ENCODE assay signal across 21 mouse cellular contexts in genomic region chr12:69730306-69730705, GRCm38 (mm10). TPM values are rescaled to one million over a fixed set of nuclear protein-coding genes. Genes with fewer than 3 reads are reported as not detected.
DNase-seq lines count a peak whose midpoint lies in the region; ATAC-seq and TF ChIP-seq lines count a peak whose summit lies in the region.
"Had no signal": no experiment of that assay in that cellular context is flagged by ENCODE, and none has a peak within 500 bp of the region (broad histone marks: within the 10 kb centered on the region; RNA-seq: fewer than 3 reads in every experiment).

No protein-coding gene starts in this region.

- peak overlapping the region; percentile 26 for H3K27ac ChIP-seq in ES-Bruce4 (ENCODE audit: insufficient read depth, low read length)
- H3K27ac ChIP-seq in MEL (ENCODE audit: control insufficient read depth, low read depth, low read length) = no peak overlapping the region
- H3K27ac ChIP-seq in hindbrain, embryonic 16.5 days (ENCODE audit: low read depth, low read length) = no peak overlapping the region
- H3K27ac ChIP-seq: embryonic facial prominence, embryonic 10.5 days; embryonic facial prominence, embryonic 12.5 days; forebrain, embryonic 13.5 days; forebrain, embryonic 15.5 days had no signal

- TF ChIP-seq EP300 in ES-Bruce4 (IDR thresholded peaks at IDR 0.05; ENCODE audit: insufficient read depth, low read depth, low read length) = no peak
- no peak for TF ChIP-seq EP300 in MEL (IDR thresholded peaks at IDR 0.05; ENCODE audit: low read depth in 1 of 2, low read length in 2 of 2)

- H3K4me3 ChIP-seq in ES-Bruce4 (ENCODE audit: low read depth, low read length) (no peak overlapping the region), MEL (ENCODE audit: control insufficient read depth in 1 of 2, insufficient read depth in 1 of 2, low read depth in 2 of 2, low read length in 2 of 2) (no peak overlapping the region)
- H3K4me3 ChIP-seq in hindbrain, embryonic 16.5 days (ENCODE audit: low read length) = no peak overlapping the region
- H3K4me3 ChIP-seq: embryonic facial prominence, embryonic 10.5 days; embryonic facial prominence, embryonic 12.5 days; forebrain, embryonic 13.5 days; forebrain, embryonic 15.5 days had no signal

- H3K9ac ChIP-seq in ES-Bruce4 (ENCODE audit: low read depth, poor library complexity, severe bottlenecking) (no peak overlapping the region), MEL (ENCODE audit: control insufficient read depth, low read depth, low read length, poor library complexity, severe bottlenecking) (no peak overlapping the region)
- H3K9ac ChIP-seq in hindbrain, embryonic 16.5 days (ENCODE audit: low read depth, low read length) = no peak overlapping the region
- H3K9ac ChIP-seq: embryonic facial prominence, embryonic 12.5 days; forebrain, embryonic 13.5 days; forebrain, embryonic 15.5 days; forebrain, postnatal 0 days had no signal

- H3K4me1 ChIP-seq in ES-Bruce4 (ENCODE audit: control insufficient read depth, insufficient read depth, low read length) = peaks cover 6% of the 10 kb centered on the region
- H3K4me1 ChIP-seq in MEL (ENCODE audit: control insufficient read depth in 1 of 2, insufficient read depth in 2 of 2, low read length in 2 of 2) = peaks cover 3 to 7% of the 10 kb centered on the region in 2 experiments; a peak in 2 of 4 replicates
- peaks cover 6% of the 10 kb centered on the region; the same call in 1 of the 2 replicates for H3K4me1 ChIP-seq in hindbrain, embryonic 16.5 days (ENCODE audit: control insufficient read depth, insufficient read depth, low read depth, low read length)

- TF ChIP-seq RAD21 in MEL (IDR thresholded peaks at IDR 0.05; ENCODE audit: low read depth, low read length) = no peak

- no peak for ATAC-seq in hindbrain, embryonic 16.5 days
- ATAC-seq: activated CD4-positive, CD25-positive, alpha-beta regulatory T cell, adult 4 months; forebrain, embryonic 13.5 days; forebrain, embryonic 15.5 days; forebrain, postnatal 0 days had no signal

- no peaks in the 10 kb centered on the region for H3K27me3 ChIP-seq in ES-Bruce4 (ENCODE audit: control insufficient read depth, insufficient read depth, low read length, poor library complexity, severe bottlenecking)
- no peaks in the 10 kb centered on the region for H3K27me3 ChIP-seq in MEL (ENCODE audit: control insufficient read depth in 1 of 2, insufficient read depth in 2 of 2, low read length in 2 of 2)
- no peaks in the 10 kb centered on the region for H3K27me3 ChIP-seq in hindbrain, embryonic 16.5 days (replicated peaks; ENCODE audit: control insufficient read depth, insufficient read depth, low read length)
- H3K27me3 ChIP-seq: embryonic facial prominence, embryonic 12.5 days; forebrain, embryonic 13.5 days; forebrain, embryonic 15.5 days had no signal

- TF ChIP-seq POLR2A in ES-Bruce4 (IDR thresholded peaks at IDR 0.05; ENCODE audit: insufficient read depth, low read length) = no peak
- no peak for TF ChIP-seq POLR2A in MEL (IDR thresholded peaks at IDR 0.05; ENCODE audit: control insufficient read depth in 1 of 2, insufficient read depth in 1 of 2, low read depth in 1 of 2, low read length in 2 of 2, poor library complexity in 1 of 2)

- TF ChIP-seq CTCF in ES-Bruce4 (IDR thresholded peaks at IDR 0.05; ENCODE audit: low read depth, low read length) (no peak), MEL (IDR thresholded peaks at IDR 0.05 in 2 of 3, conservative IDR thresholded peaks at IDR 0.05 in 1 of 3; ENCODE audit: control insufficient read depth in 1 of 3, insufficient read depth in 1 of 3, low read depth in 2 of 3, low read length in 3 of 3, poor library complexity in 1 of 3, severe bottlenecking in 1 of 3) (no peak)

- H3K4me2 ChIP-seq in hindbrain, embryonic 16.5 days (ENCODE audit: low read length) = no peak overlapping the region
- H3K4me2 ChIP-seq: embryonic facial prominence, embryonic 12.5 days; forebrain, embryonic 13.5 days; forebrain, embryonic 15.5 days had no signal

- DNase-seq in ES-CJ7 (ENCODE audit: low read depth, low spot score) = peak; percentile 6
- no peak for DNase-seq in MEL (ENCODE audit: low read depth, low spot score)
- DNase-seq in frontal cortex, postnatal 10 days (ENCODE audit: low spot score in 2 of 2) = no peak
- DNase-seq in yolk sac, embryonic 10.5 days (ENCODE audit: low spot score) = no peak
- DNase-seq: adrenal gland, adult 8-10 months; adrenal gland, postnatal 14 days; adrenal gland, postnatal 36 days; cerebellum, adult 11-12 months; cerebellum, adult 2 months; cerebellum, adult 9-10 months; cerebellum, postnatal 10 days; cerebellum, postnatal 25 days; forebrain, postnatal 0 days had no signal

- no peaks in the 10 kb centered on the region for H3K36me3 ChIP-seq in ES-Bruce4 (ENCODE audit: control insufficient read depth, insufficient read depth, low read length, poor library complexity, severe bottlenecking)
- H3K36me3 ChIP-seq in MEL (ENCODE audit: control insufficient read depth in 1 of 2, insufficient read depth in 2 of 2, low read length in 2 of 2) = peaks cover 0 to 9% of the 10 kb centered on the region in 2 experiments; a peak in 2 of 4 replicates
- no peaks in the 10 kb centered on the region for H3K36me3 ChIP-seq in hindbrain, embryonic 16.5 days (ENCODE audit: control insufficient read depth, insufficient read depth, low read length)
- H3K36me3 ChIP-seq: embryonic facial prominence, embryonic 10.5 days; embryonic facial prominence, embryonic 12.5 days; forebrain, embryonic 15.5 days had no signal

- peaks cover 2% of the 10 kb centered on the region; the same call in 1 of the 2 replicates for H3K79me2 ChIP-seq in MEL (ENCODE audit: control insufficient read depth, insufficient read depth, low read length, poor library complexity)

- 85% methylated on average over 1 of the region's 1 CpGs for WGBS in hindbrain, embryonic 16.5 days

- no peaks in the 10 kb centered on the region for H3K9me3 ChIP-seq in ES-Bruce4 (replicated peaks; ENCODE audit: control insufficient read depth, insufficient read depth, low read length, poor library complexity, severe bottlenecking)
- H3K9me3 ChIP-seq in MEL (replicated peaks; ENCODE audit: insufficient read depth, low read length) = no peaks in the 10 kb centered on the region
- no peaks in the 10 kb centered on the region for H3K9me3 ChIP-seq in hindbrain, embryonic 16.5 days (ENCODE audit: control insufficient read depth, low read length)
- H3K9me3 ChIP-seq: embryonic facial prominence, embryonic 10.5 days; embryonic facial prominence, embryonic 12.5 days; forebrain, embryonic 13.5 days; forebrain, embryonic 15.5 days; G1E had no signal

TF ChIP-seq in MEL, 35 proteins besides CTCF, POLR2A, EP300 and RAD21:
- TF ChIP-seq MXI1 (IDR thresholded peaks at IDR 0.05; ENCODE audit: low read depth, low read length) = no peak
- TF ChIP-seq GATA1 (IDR thresholded peaks at IDR 0.05; ENCODE audit: low read depth, low read length) = 0 out of 2 replicates have a peak, but pooled peaks have one; percentile 5

RNA-seq across cellular contexts. Expression of gene Atp5s, which starts 5.6 kb away (rescaled TPM):
- polyA plus RNA-seq in ES-Bruce4 (2011; ENCODE audit: insufficient read depth, insufficient read length, low read depth, missing spikeins) (28.4 and 30.4 TPM in 2 replicates), MEL (2012; ENCODE audit: insufficient read depth in 1 of 2, insufficient read length in 2 of 2, low read depth in 1 of 2, low replicate concordance in 2 of 2, missing spikeins in 1 of 2) (10 to 100 TPM in 1 of 2 experiments, not detected in 1; 12.7 TPM)
- total RNA-seq in MEL (2012; rRNA removed) = 9.4 and 13.7 TPM in 2 replicates
- 38.9 and 42.6 TPM in 2 replicates for polyA plus RNA-seq in hindbrain, embryonic 16.5 days (2015; fragmentation: Nextera tagmentation; extraction: Ambion mirVana)

RNA-seq across cellular contexts. Expression of gene L2hgdh, which starts 5.6 kb away (rescaled TPM):
- polyA plus RNA-seq in ES-Bruce4 (2011; ENCODE audit: insufficient read depth, insufficient read length, low read depth, missing spikeins) (25.6 and 26.2 TPM in 2 replicates), MEL (2012; ENCODE audit: insufficient read depth in 1 of 2, insufficient read length in 2 of 2, low read depth in 1 of 2, low replicate concordance in 2 of 2, missing spikeins in 1 of 2) (10 to 100 TPM in 1 of 2 experiments, not detected in 1; 18.3 TPM)
- 23.9 and 31.6 TPM in 2 replicates for total RNA-seq in MEL (2012; rRNA removed)
- 14.4 and 15.3 TPM in 2 replicates for polyA plus RNA-seq in hindbrain, embryonic 16.5 days (2015; fragmentation: Nextera tagmentation; extraction: Ambion mirVana)

RNA-seq across cellular contexts. Expression of gene Sos2, which starts 48.7 kb away (rescaled TPM):
- polyA plus RNA-seq in ES-Bruce4 (2011; ENCODE audit: insufficient read depth, insufficient read length, low read depth, missing spikeins) (21.2 and 21.6 TPM in 2 replicates), MEL (2012; ENCODE audit: insufficient read depth in 1 of 2, insufficient read length in 2 of 2, low read depth in 1 of 2, low replicate concordance in 2 of 2, missing spikeins in 1 of 2) (10 to 100 TPM in 1 of 2 experiments, not detected in 1; 17.8 TPM)
- 9.8 and 10.8 TPM in 2 replicates for total RNA-seq in MEL (2012; rRNA removed)
- polyA plus RNA-seq in hindbrain, embryonic 16.5 days (2015; fragmentation: Nextera tagmentation; extraction: Ambion mirVana) = 11.1 and 11.3 TPM in 2 replicates
